Mouse (Mus musculus): ENCODE measurements around the gene Harbi1. TPM values are rescaled to one million over a fixed set of nuclear protein-coding genes. Genes with fewer than 3 reads are reported as not detected.
"Not testable (repeated sequence)": the region's sequence is repeated elsewhere in the genome, so short reads cannot be mapped to it uniquely, and the experiment has no call there.

The Harbi1 gene
- polyA plus RNA-seq, 1 experiment = 2.4 TPM

GRCm38 (mm10) chr2:91724716-91725115 is 14.1 kb downstream of the Harbi1 start:
- TF ChIP-seq CTCF (IDR thresholded peaks at IDR 0.05; ENCODE audit: control insufficient read depth, insufficient read depth, low read length) (no peak), POLR2A (IDR thresholded peaks at IDR 0.05; ENCODE audit: borderline replicate concordance, control insufficient read depth, low read depth, low read length) (no peak)
- H3K27ac ChIP-seq (ENCODE audit: control insufficient read depth, insufficient read depth, low read depth, low read length, poor library complexity) = no peak overlapping the region
- H3K4me1 ChIP-seq (ENCODE audit: control insufficient read depth, insufficient read depth, low read length) = no peaks in the 10 kb centered on the region; the same call in 1 of the 2 replicates
- WGBS = 45% methylated on average over 2 of the region's 2 CpGs
- no peak overlapping the region for H3K4me3 ChIP-seq (replicated peaks; ENCODE audit: control insufficient read depth, low read depth, low read length)

DNA sequence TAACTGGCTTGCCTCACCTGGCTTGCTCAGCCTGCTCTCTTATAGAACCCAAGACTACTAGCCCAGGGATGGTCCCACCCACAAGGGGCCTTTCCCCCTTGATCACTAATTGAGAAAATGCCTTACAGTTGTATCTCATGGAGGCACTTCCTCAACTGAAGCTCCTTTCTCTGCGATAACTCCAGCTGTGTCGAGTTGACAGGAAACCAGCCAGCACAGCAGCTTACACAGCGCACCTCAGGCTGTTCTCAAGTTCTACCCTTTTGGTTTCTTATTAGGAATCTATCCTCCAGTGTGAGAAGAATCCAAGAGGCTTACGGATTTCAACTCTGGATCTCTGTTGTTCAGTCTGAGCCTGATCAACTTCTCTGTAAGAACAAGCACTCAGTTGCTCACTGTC is 14.8 kb downstream of the Harbi1 start:
- not testable (repeated sequence) for H3K27ac ChIP-seq (ENCODE audit: control insufficient read depth, insufficient read depth, low read depth, low read length, poor library complexity); H3K4me3 ChIP-seq (replicated peaks; ENCODE audit: control insufficient read depth, low read depth, low read length); H3K4me1 ChIP-seq (ENCODE audit: control insufficient read depth, insufficient read depth, low read length)
- 7% methylated on average over 4 of the region's 4 CpGs for WGBS

GRCm38 (mm10) chr2:91727011-91727410 is 16.4 kb downstream of the Harbi1 start:
- 61% methylated on average over 3 of the region's 3 CpGs for WGBS
- Histone ChIP-seq H3K27ac (ENCODE audit: control insufficient read depth, insufficient read depth, low read depth, low read length, poor library complexity) (no peak overlapping the region), H3K4me3 (replicated peaks; ENCODE audit: control insufficient read depth, low read depth, low read length) (no peak overlapping the region), H3K4me1 (ENCODE audit: control insufficient read depth, insufficient read depth, low read length) (peaks cover 1% of the 10 kb centered on the region; the same call in 1 of the 2 replicates)
- no peak for TF ChIP-seq POLR2A (IDR thresholded peaks at IDR 0.05; ENCODE audit: borderline replicate concordance, control insufficient read depth, low read depth, low read length)
- TF ChIP-seq CTCF (IDR thresholded peaks at IDR 0.05; ENCODE audit: control insufficient read depth, insufficient read depth, low read length) = no peak

DNA sequence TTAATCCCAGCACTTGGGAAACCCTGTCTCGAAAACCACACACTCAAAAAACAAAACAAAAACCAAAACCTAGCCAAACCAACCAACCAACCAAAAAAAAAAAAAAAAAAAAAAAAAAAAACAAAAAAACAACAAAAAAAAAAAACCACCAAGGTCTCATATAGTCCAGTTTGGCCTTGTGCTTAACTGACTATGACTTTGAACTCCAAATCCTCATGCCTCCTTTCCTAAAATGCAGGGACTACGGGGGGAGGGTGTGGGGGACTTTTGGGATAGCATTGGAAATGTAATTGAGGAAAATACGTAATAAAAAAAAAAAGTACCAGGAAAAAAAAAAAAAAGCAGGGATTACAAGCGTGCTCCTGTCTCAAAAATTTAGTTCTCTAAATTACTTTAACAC is 18.9 kb downstream of the Harbi1 start:
- Histone ChIP-seq H3K4me3 (replicated peaks; ENCODE audit: control insufficient read depth, low read depth, low read length) (no peak overlapping the region), H3K27ac (ENCODE audit: control insufficient read depth, insufficient read depth, low read depth, low read length, poor library complexity) (no peak overlapping the region), H3K4me1 (ENCODE audit: control insufficient read depth, insufficient read depth, low read length) (peaks cover 2% of the 10 kb centered on the region; the same call in 1 of the 2 replicates)
- WGBS = 26% methylated on average over 4 of the region's 4 CpGs
- TF ChIP-seq CTCF (IDR thresholded peaks at IDR 0.05; ENCODE audit: control insufficient read depth, insufficient read depth, low read length) (no peak), POLR2A (IDR thresholded peaks at IDR 0.05; ENCODE audit: borderline replicate concordance, control insufficient read depth, low read depth, low read length) (no peak)

DNA sequence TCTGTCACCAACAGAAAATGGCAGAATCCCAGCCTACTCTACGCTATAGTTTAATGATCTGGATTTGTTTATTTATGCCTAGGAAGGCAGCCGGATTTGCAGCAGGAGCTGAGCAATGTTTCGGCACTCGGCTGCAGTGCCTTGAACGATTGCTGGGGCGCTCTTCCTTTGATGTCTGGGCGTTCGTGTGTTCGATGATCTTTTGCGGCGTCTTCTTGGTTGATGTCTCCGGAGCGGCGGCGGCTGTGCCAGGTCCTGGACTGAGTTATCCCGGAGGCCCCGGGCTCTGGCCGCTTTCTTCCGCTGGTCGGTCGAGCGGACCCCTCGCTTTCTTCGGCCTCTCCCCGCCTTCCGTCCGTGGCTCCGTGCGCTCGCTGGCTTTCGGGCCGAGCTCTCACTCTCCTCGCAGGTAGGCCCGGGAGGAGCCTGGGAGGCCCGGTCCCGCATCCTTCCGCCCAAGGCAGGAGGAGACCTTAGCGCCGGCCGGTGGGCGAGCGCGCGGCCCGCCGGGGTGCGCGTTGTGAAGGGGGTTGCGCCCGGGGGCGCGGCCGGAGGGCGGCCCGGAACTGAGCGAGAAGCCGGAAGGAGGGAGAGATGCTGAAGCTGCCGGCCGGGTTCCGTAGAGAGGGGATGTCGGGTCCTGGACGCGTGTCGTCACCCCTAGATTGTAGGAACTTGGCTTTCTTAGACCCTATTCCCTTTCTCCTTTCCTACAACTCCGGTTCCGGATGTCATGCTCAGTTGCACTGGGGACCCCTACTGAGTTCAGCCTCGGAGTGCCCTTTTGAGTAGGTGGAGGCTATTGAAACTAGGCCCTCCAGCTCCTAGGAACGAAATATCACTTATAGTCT is 19.5 kb downstream of the Harbi1 start, which contains the start of gene Ambra1:
TSS of gene Ambra1 (plus strand) at position 164 of the 851 bp plus-strand sequence.
- TF ChIP-seq CTCF (IDR thresholded peaks at IDR 0.05; ENCODE audit: control insufficient read depth, insufficient read depth, low read length) = no peak
- peak; percentile 48; the same call in 1 of the 2 replicates for TF ChIP-seq POLR2A (IDR thresholded peaks at IDR 0.05; ENCODE audit: borderline replicate concordance, control insufficient read depth, low read depth, low read length)
- under 1% methylated on average over 68 of the region's 68 CpGs for WGBS
- H3K27ac ChIP-seq (ENCODE audit: control insufficient read depth, insufficient read depth, low read depth, low read length, poor library complexity) = peak within 1 kb of the TSS; percentile 94
- peaks cover 2% of the 10 kb centered on the region; the same call in 1 of the 2 replicates for H3K4me1 ChIP-seq (ENCODE audit: control insufficient read depth, insufficient read depth, low read length)
- H3K4me3 ChIP-seq (replicated peaks; ENCODE audit: control insufficient read depth, low read depth, low read length) = peak within 1 kb of the TSS; percentile 94

- Histone ChIP-seq H3K4me3 (replicated peaks; ENCODE audit: control insufficient read depth, low read depth, low read length) (no peak overlapping the region), H3K27ac (ENCODE audit: control insufficient read depth, insufficient read depth, low read depth, low read length, poor library complexity) (no peak overlapping the region), H3K4me1 (ENCODE audit: control insufficient read depth, insufficient read depth, low read length) (peaks cover 2% of the 10 kb centered on the region; the same call in 1 of the 2 replicates)
- TF ChIP-seq POLR2A (IDR thresholded peaks at IDR 0.05; ENCODE audit: borderline replicate concordance, control insufficient read depth, low read depth, low read length) = no peak
- TF ChIP-seq CTCF (IDR thresholded peaks at IDR 0.05; ENCODE audit: control insufficient read depth, insufficient read depth, low read length) = no peak
- 87% methylated on average over 5 of the region's 5 CpGs for WGBS
Measured at GRCm38 (mm10) chr2:91735221-91735620, 24.6 kb downstream of the Harbi1 start.

GRCm38 (mm10) chr2:91739586-91739985 is 28.9 kb downstream of the Harbi1 start:
- Histone ChIP-seq H3K4me3 (replicated peaks; ENCODE audit: control insufficient read depth, low read depth, low read length) (no peak overlapping the region), H3K4me1 (ENCODE audit: control insufficient read depth, insufficient read depth, low read length) (no peaks in the 10 kb centered on the region), H3K27ac (ENCODE audit: control insufficient read depth, insufficient read depth, low read depth, low read length, poor library complexity) (no peak overlapping the region)
- TF ChIP-seq POLR2A (IDR thresholded peaks at IDR 0.05; ENCODE audit: borderline replicate concordance, control insufficient read depth, low read depth, low read length) = no peak
- TF ChIP-seq CTCF (IDR thresholded peaks at IDR 0.05; ENCODE audit: control insufficient read depth, insufficient read depth, low read length) = no peak
- WGBS = 92% methylated on average over 1 of the region's 1 CpGs

- no peak overlapping the region for H3K4me3 ChIP-seq (replicated peaks; ENCODE audit: control insufficient read depth, low read depth, low read length)
- WGBS = 85% methylated on average over 5 of the region's 5 CpGs
- H3K4me1 ChIP-seq (ENCODE audit: control insufficient read depth, insufficient read depth, low read length) = no peaks in the 10 kb centered on the region
- no peak for TF ChIP-seq CTCF (IDR thresholded peaks at IDR 0.05; ENCODE audit: control insufficient read depth, insufficient read depth, low read length)
- no peak for TF ChIP-seq POLR2A (IDR thresholded peaks at IDR 0.05; ENCODE audit: borderline replicate concordance, control insufficient read depth, low read depth, low read length)
- no peak overlapping the region for H3K27ac ChIP-seq (ENCODE audit: control insufficient read depth, insufficient read depth, low read depth, low read length, poor library complexity)
Measured at GRCm38 (mm10) chr2:91744686-91745085, 34.0 kb downstream of the Harbi1 start.

Measured in bone marrow, adult 2 months (tissue).